14 mouse cellular contexts compared by ENCODE assay signal in genomic region chr8:35235815-35236509, GRCm38 (mm10).
DNase-seq lines count a peak whose midpoint lies in the region; ATAC-seq and TF ChIP-seq lines count a peak whose summit lies in the region.
"Had no signal": no experiment of that assay in that cellular context is flagged by ENCODE, and none has a peak within 500 bp of the region (broad histone marks: within the 10 kb centered on the region; RNA-seq: fewer than 3 reads in every experiment).

No protein-coding gene starts in this region.

- no peaks in the 10 kb centered on the region for H3K36me3 ChIP-seq in kidney, postnatal 0 days (ENCODE audit: insufficient read depth, low read length)
- H3K36me3 ChIP-seq in midbrain, embryonic 15.5 days (replicated peaks), result no peaks in the 10 kb centered on the region
- H3K36me3 ChIP-seq: heart, embryonic 10.5 days; hindbrain, embryonic 10.5 days had no signal

- no peak for ATAC-seq in kidney, postnatal 0 days (replicated peaks; ENCODE audit: low FRiP score, low read depth)
- no peak for ATAC-seq in midbrain, embryonic 15.5 days (replicated peaks)
- ATAC-seq: liver, postnatal 0 days had no signal

- H3K9ac ChIP-seq in kidney, postnatal 0 days (ENCODE audit: low read depth, low read length), result no peak overlapping the region
- H3K9ac ChIP-seq in midbrain, embryonic 15.5 days, result no peak overlapping the region
- H3K9ac ChIP-seq: liver, postnatal 0 days had no signal

- no peaks in the 10 kb centered on the region for H3K9me3 ChIP-seq in kidney, postnatal 0 days (replicated peaks; ENCODE audit: low read length)
- H3K9me3 ChIP-seq in midbrain, embryonic 15.5 days, result no peaks in the 10 kb centered on the region
- H3K9me3 ChIP-seq: heart, embryonic 10.5 days; hindbrain, embryonic 10.5 days had no signal

- H3K4me1 ChIP-seq in kidney, postnatal 0 days (replicated peaks; ENCODE audit: insufficient read depth, low read length), result no peaks in the 10 kb centered on the region
- H3K4me1 ChIP-seq in bone marrow macrophage, adult 2 months (ENCODE audit: control insufficient read depth, insufficient read depth, low read length), result peaks cover 34% of the 10 kb centered on the region
- H3K4me1 ChIP-seq in midbrain, embryonic 15.5 days, result peaks cover 11% of the 10 kb centered on the region

- TF ChIP-seq CTCF in kidney, postnatal 0 days (IDR thresholded peaks at IDR 0.05; ENCODE audit: low read depth), result no peak
- no peak for TF ChIP-seq CTCF in bone marrow macrophage, adult 2 months (IDR thresholded peaks at IDR 0.05; ENCODE audit: low read depth, low read length)

- H3K4me2 ChIP-seq in kidney, postnatal 0 days (ENCODE audit: low read length), result no peak overlapping the region
- no peak overlapping the region for H3K4me2 ChIP-seq in midbrain, embryonic 15.5 days

- H3K4me3 ChIP-seq in kidney, postnatal 0 days (replicated peaks; ENCODE audit: low read depth, low read length), result no peak overlapping the region
- H3K4me3 ChIP-seq in bone marrow macrophage, adult 2 months (ENCODE audit: insufficient read depth, low read length), result no peak overlapping the region
- H3K4me3 ChIP-seq in midbrain, embryonic 15.5 days, result no peak overlapping the region
- H3K4me3 ChIP-seq: heart, embryonic 10.5 days; hindbrain, embryonic 10.5 days had no signal

- no peak for TF ChIP-seq POLR2A in bone marrow macrophage, adult 2 months (IDR thresholded peaks at IDR 0.05; ENCODE audit: borderline replicate concordance, low read depth, low read length)

- WGBS in kidney, postnatal 0 days, result 28% methylated on average over 8 of the region's 8 CpGs
- 70% methylated on average over 8 of the region's 8 CpGs for WGBS in midbrain, embryonic 15.5 days

- H3K27me3 ChIP-seq in kidney, postnatal 0 days (ENCODE audit: insufficient read depth, low read length), result no peaks in the 10 kb centered on the region
- H3K27me3 ChIP-seq in midbrain, embryonic 15.5 days (replicated peaks), result no peaks in the 10 kb centered on the region
- H3K27me3 ChIP-seq: CH12.LX had no signal

- peak; percentile 54 for DNase-seq in kidney, postnatal 0 days (ENCODE audit: low spot score)
- no peak for DNase-seq in kidney, postnatal 10 days
- DNase-seq in 416B (ENCODE audit: low read depth), result peak; percentile 50
- no peak for DNase-seq in adrenal gland, adult 18-20 months (ENCODE audit: low spot score in 2 of 2)
- DNase-seq in kidney, postnatal 4 days, result no peak
- DNase-seq: adrenal gland, postnatal 10 days; kidney, adult 8-10 months; liver, postnatal 0 days; thymus, postnatal 36 days had no signal

- H3K27ac ChIP-seq in kidney, postnatal 0 days, result no peak overlapping the region
- H3K27ac ChIP-seq in bone marrow macrophage, adult 2 months (ENCODE audit: insufficient read depth, low read depth, low read length), result peak overlapping the region; percentile 36
- H3K27ac ChIP-seq in midbrain, embryonic 15.5 days, result 0 out of 2 replicates have a peak overlapping the region, but pooled peaks have one; percentile 36
- H3K27ac ChIP-seq: hindbrain, embryonic 10.5 days had no signal

Comparison
In these comparisons a context has a peak if more than half of its experiments do, and no peak if none do; other contexts are left out.
1. DNase-seq: peak in kidney, postnatal 0 days (single experiment) and 416B (single experiment); none in kidney, postnatal 10 days (single experiment), adrenal gland, adult 18-20 months (0 of 2) and kidney, postnatal 4 days (0 of 2).